Mouse (Mus musculus) ovary, adult 18-20 months (tissue): ENCODE data around the gene Olfr978.
"Not testable (repeated sequence)": the region's sequence is repeated elsewhere in the genome, so short reads cannot be mapped to it uniquely, and the experiment has no call there.

ENCODE experiments used
- DNase-seq: peaks from one replicate; pipeline ENCODE4 v3.0.0; 2022; ENCODE audit warnings: low spot score, mixed read lengths

Olfr978 gene

GRCm38 (mm10) chr9:39991813-39992212, at the start of gene Olfr978:
Gene Olfr978, plus strand, starts transcription at chr9:39992113.
- DNase-seq = no peak

GRCm38 (mm10) chr9:39951946-39952345, 40.0 kb upstream of the Olfr978 start, which contains the start of gene Olfr975:
Gene Olfr975, minus strand, starts transcription at chr9:39952046.
- DNase-seq = no peak

- not testable (repeated sequence) for DNase-seq
These were observed 30.9 kb upstream of the Olfr978 start, which contains the start of gene Olfr976 for GRCm38 (mm10) chr9:39961033-39961432. Gene Olfr976, minus strand, starts transcription at chr9:39961133.

- DNase-seq = not testable (repeated sequence)
These were observed 15.2 kb upstream of the Olfr978 start for GRCm38 (mm10) chr9:39976581-39977145.

- DNase-seq = no peak
These were observed 11.5 kb downstream of the Olfr978 start, which contains the start of gene Olfr979 for GRCm38 (mm10) chr9:40003365-40003764. Gene Olfr979, minus strand, starts transcription at chr9:40003465.

- no peak for DNase-seq
These were observed 17.6 kb downstream of the Olfr978 start, which contains the start of gene Olfr980 for GRCm38 (mm10) chr9:40009482-40009881. Gene Olfr980, minus strand, starts transcription at chr9:40009582.

GRCm38 (mm10) chr9:40021164-40021563, 29.3 kb downstream of the Olfr978 start, which contains the start of gene Olfr981:
Gene Olfr981, plus strand, starts transcription at chr9:40021464.
- DNase-seq = no peak
